Mouse (Mus musculus) liver, embryonic 12.5 days (tissue): ENCODE measurements around the gene Wwox. TPM values are rescaled to one million over a fixed set of nuclear protein-coding genes. Genes with fewer than 3 reads are reported as not detected.

Experiments used
- ATAC-seq: fragments of 200-750 bp; cut with Nextera tagmentation; 2 replicates; pipeline ENCODE4 v1.8.0; 2017; ENCODE audit warnings: moderate number of reproducible peaks, mild to moderate bottlenecking, moderate library complexity
- H3K27ac ChIP-seq: fragments of 300-500 bp; sonication (generic); 2 replicates; pipeline ENCODE4 v1.5.1; 2016; ENCODE audit warnings: mild to moderate bottlenecking
- H3K27me3 ChIP-seq: fragments of 300-500 bp; sonication (generic); replicated peaks from 2 replicates; pipeline ENCODE4 v1.6.1; 2016; ENCODE audit warnings: mild to moderate bottlenecking, moderate library complexity
- H3K36me3 ChIP-seq: fragments of 300-500 bp; sonication (generic); 2 replicates; pipeline ENCODE4 v1.6.1; 2016; ENCODE audit warnings: mild to moderate bottlenecking, moderate library complexity
- H3K4me1 ChIP-seq: fragments of 300-500 bp; sonication (generic); 2 replicates; pipeline ENCODE4 v1.6.1; 2016
- H3K4me2 ChIP-seq: fragments of 300-500 bp; sonication (generic); 2 replicates; pipeline ENCODE4 v1.6.1; 2016; ENCODE audit warnings: mild to moderate bottlenecking, moderate library complexity
- H3K4me3 ChIP-seq: fragments of 300-500 bp; sonication (generic); 2 replicates; pipeline ENCODE4 v1.5.1; 2016; ENCODE audit warnings: mild to moderate bottlenecking, moderate library complexity
- H3K9ac ChIP-seq: fragments of 300-500 bp; sonication (generic); 2 replicates; pipeline ENCODE4 v1.6.1; 2016; ENCODE audit warnings: mild to moderate bottlenecking, moderate library complexity
- H3K9me3 ChIP-seq: fragments of 300-500 bp; sonication (generic); replicated peaks from 2 replicates; pipeline ENCODE4 v1.6.1; 2016; ENCODE audit warnings: mild to moderate bottlenecking, moderate library complexity
- WGBS: fragments of 180-500 bp; shearing (Covaris S2); methylation state at CpG from one replicate; pipeline ENCODE4 v1.1.7; 2016; ENCODE audit not compliant: insufficient replicate concordance; 5-methylcytosine and 5-hydroxymethylcytosine counted together
- polyA plus RNA-seq: library from polyadenylated mRNA; unstranded; fragments of >200 nt; fragmentation: Nextera tagmentation; extraction: Ambion mirVana; gene quantifications from 2 replicates; pipeline ENCODE4 v1.2.1, GENCODE M21; 2016

Wwox gene
- polyA plus RNA-seq, 1 experiment from 2014 or later, result 5.2 TPM

DNA sequence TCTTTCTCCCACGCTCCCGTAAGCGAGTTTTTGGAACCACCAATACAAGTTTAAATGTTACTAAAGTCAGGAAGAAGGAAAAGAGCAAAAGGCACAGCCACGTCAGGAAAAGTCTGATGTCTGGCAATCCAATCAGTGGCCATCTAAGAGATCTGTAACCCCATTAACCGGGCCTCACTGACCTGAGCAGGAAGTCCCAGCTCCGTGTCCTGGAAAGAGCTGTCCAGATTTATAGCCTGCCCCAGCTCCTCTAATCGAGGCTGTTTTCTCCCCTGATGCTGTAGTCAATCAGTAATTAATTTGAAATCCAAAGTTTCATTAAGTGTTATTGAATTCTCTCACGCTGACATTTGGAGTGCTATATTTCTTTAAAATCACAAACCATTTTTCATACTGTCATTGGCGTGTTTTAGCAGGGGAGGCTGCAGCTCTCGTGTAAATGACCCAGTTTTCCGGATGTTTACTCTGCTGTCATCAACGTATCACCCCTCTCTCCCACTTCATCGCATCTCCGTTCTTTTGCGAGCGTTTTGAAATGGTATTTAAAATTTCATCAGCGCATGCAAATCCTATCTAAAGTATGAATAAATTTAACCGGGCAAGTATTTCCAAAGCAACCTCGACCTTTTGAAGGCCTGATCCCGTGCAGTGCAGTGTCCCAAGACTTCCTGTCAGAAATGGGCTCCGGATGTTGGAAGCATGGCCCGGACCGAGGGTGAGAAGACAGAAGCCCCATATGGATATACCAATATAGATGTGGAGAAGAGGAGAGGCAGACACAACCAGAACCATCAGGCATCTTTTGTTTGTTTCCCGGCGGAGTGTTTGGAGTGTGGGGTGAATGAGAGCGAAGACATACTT, 72.8 kb downstream of the Wwox start:
- no peak overlapping the region for H3K4me2 ChIP-seq
- H3K27ac ChIP-seq, result no peak overlapping the region
- no peak overlapping the region for H3K9ac ChIP-seq
- H3K9me3 ChIP-seq, result no peaks in the 10 kb centered on the region
- no peak overlapping the region for H3K4me3 ChIP-seq
- 78% methylated on average over 26 of the region's 26 CpGs for WGBS
- H3K27me3 ChIP-seq, result no peaks in the 10 kb centered on the region
- ATAC-seq, result no peak
- H3K4me1 ChIP-seq, result no peaks in the 10 kb centered on the region
- no peaks in the 10 kb centered on the region for H3K36me3 ChIP-seq

GRCm38 (mm10) chr8:114514692-114515091, 75.2 kb downstream of the Wwox start:
- H3K27ac ChIP-seq, result no peak overlapping the region
- no peak overlapping the region for H3K9ac ChIP-seq
- no peaks in the 10 kb centered on the region for H3K9me3 ChIP-seq
- H3K4me3 ChIP-seq, result no peak overlapping the region
- no peaks in the 10 kb centered on the region for H3K27me3 ChIP-seq
- no peaks in the 10 kb centered on the region for H3K4me1 ChIP-seq
- no peak overlapping the region for H3K4me2 ChIP-seq
- H3K36me3 ChIP-seq, result no peaks in the 10 kb centered on the region
- ATAC-seq, result no peak
- WGBS, result 81% methylated on average over 11 of the region's 11 CpGs

- H3K9ac ChIP-seq, result no peak overlapping the region
- no peak for ATAC-seq
- no peaks in the 10 kb centered on the region for H3K9me3 ChIP-seq
- no peaks in the 10 kb centered on the region for H3K4me1 ChIP-seq
- H3K4me2 ChIP-seq, result no peak overlapping the region
- WGBS, result 70% methylated on average over 2 of the region's 2 CpGs
- no peak overlapping the region for H3K4me3 ChIP-seq
- no peaks in the 10 kb centered on the region for H3K36me3 ChIP-seq
- H3K27ac ChIP-seq, result no peak overlapping the region
- H3K27me3 ChIP-seq, result no peaks in the 10 kb centered on the region
Observed at GRCm38 (mm10) chr8:114523061-114523460, 83.6 kb downstream of the Wwox start.

- no peak overlapping the region for H3K4me3 ChIP-seq
- WGBS, result 78% methylated on average over 15 of the region's 15 CpGs
- no peaks in the 10 kb centered on the region for H3K4me1 ChIP-seq
- no peaks in the 10 kb centered on the region for H3K9me3 ChIP-seq
- H3K4me2 ChIP-seq, result no peak overlapping the region
- ATAC-seq, result no peak
- H3K9ac ChIP-seq, result no peak overlapping the region
- H3K36me3 ChIP-seq, result no peaks in the 10 kb centered on the region
- no peaks in the 10 kb centered on the region for H3K27me3 ChIP-seq
- H3K27ac ChIP-seq, result no peak overlapping the region
Observed at GRCm38 (mm10) chr8:114526626-114527267, 87.3 kb downstream of the Wwox start.

GRCm38 (mm10) chr8:114527648-114528221, 88.3 kb downstream of the Wwox start:
- WGBS, result 75% methylated on average over 12 of the region's 12 CpGs
- no peak for ATAC-seq
- no peaks in the 10 kb centered on the region for H3K9me3 ChIP-seq

DNA sequence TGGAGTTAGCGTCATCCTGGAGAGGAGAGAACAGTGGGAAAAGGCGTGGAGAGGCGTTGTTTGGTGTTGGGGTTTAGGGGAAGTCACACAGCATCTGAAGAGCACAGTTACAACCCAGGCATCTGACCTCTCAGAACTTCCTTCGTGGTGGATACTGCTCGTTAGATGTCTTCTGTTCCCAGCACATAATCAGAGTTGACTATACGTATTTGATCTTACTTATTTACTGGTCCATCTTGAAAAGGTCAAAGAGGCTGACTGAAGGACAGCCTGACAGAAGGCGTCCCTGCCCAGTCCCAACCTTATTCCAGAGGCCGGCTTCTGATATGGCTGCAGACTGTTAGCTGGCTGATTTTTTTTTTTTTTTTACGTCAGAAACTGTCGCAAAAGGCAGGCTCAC, 90.1 kb downstream of the Wwox start:
- Histone ChIP-seq H3K9ac (no peak overlapping the region), H3K27ac (no peak overlapping the region), H3K36me3 (no peaks in the 10 kb centered on the region), H3K4me2 (no peak overlapping the region), H3K9me3 (no peaks in the 10 kb centered on the region), H3K4me1 (no peaks in the 10 kb centered on the region), H3K27me3 (no peaks in the 10 kb centered on the region), H3K4me3 (no peak overlapping the region)
- ATAC-seq, result no peak
- WGBS, result 76% methylated on average over 10 of the region's 10 CpGs

More at GRCm38 (mm10) chr8:114527648-114528221, 88.3 kb downstream of the Wwox start:
- no peak overlapping the region for H3K4me3 ChIP-seq
- H3K4me2 ChIP-seq, result no peak overlapping the region
- no peaks in the 10 kb centered on the region for H3K36me3 ChIP-seq
- H3K9ac ChIP-seq, result no peak overlapping the region
- H3K27ac ChIP-seq, result no peak overlapping the region
- H3K27me3 ChIP-seq, result no peaks in the 10 kb centered on the region
- no peaks in the 10 kb centered on the region for H3K4me1 ChIP-seq

GRCm38 (mm10) chr8:114536201-114536600, 96.7 kb downstream of the Wwox start:
- no peak overlapping the region for H3K4me2 ChIP-seq
- ATAC-seq, result no peak
- no peak overlapping the region for H3K9ac ChIP-seq
- H3K4me1 ChIP-seq, result no peaks in the 10 kb centered on the region
- H3K27me3 ChIP-seq, result no peaks in the 10 kb centered on the region
- no peaks in the 10 kb centered on the region for H3K9me3 ChIP-seq
- no peak overlapping the region for H3K27ac ChIP-seq
- no peaks in the 10 kb centered on the region for H3K36me3 ChIP-seq
- no peak overlapping the region for H3K4me3 ChIP-seq
- 64% methylated on average over 6 of the region's 6 CpGs for WGBS

- H3K4me2 ChIP-seq, result no peak overlapping the region
- no peak overlapping the region for H3K27ac ChIP-seq
- no peak overlapping the region for H3K4me3 ChIP-seq
- H3K9me3 ChIP-seq, result no peaks in the 10 kb centered on the region
- H3K36me3 ChIP-seq, result no peaks in the 10 kb centered on the region
- WGBS, result 9% methylated on average over 3 of the region's 3 CpGs
- ATAC-seq, result no peak
- no peaks in the 10 kb centered on the region for H3K27me3 ChIP-seq
- no peak overlapping the region for H3K9ac ChIP-seq
- H3K4me1 ChIP-seq, result no peaks in the 10 kb centered on the region
Observed at GRCm38 (mm10) chr8:114541132-114541531, 101.7 kb downstream of the Wwox start.

- no peak overlapping the region for H3K9ac ChIP-seq
- no peak overlapping the region for H3K27ac ChIP-seq
- no peaks in the 10 kb centered on the region for H3K36me3 ChIP-seq
- no peak overlapping the region for H3K4me3 ChIP-seq
- H3K27me3 ChIP-seq, result no peaks in the 10 kb centered on the region
- H3K4me2 ChIP-seq, result no peak overlapping the region
- no peaks in the 10 kb centered on the region for H3K4me1 ChIP-seq
- 68% methylated on average over 8 of the region's 8 CpGs for WGBS
- no peaks in the 10 kb centered on the region for H3K9me3 ChIP-seq
- ATAC-seq, result no peak
Observed at GRCm38 (mm10) chr8:114548360-114548759, 108.9 kb downstream of the Wwox start.

GRCm38 (mm10) chr8:114548837-114549236, 109.4 kb downstream of the Wwox start:
- no peaks in the 10 kb centered on the region for H3K27me3 ChIP-seq
- no peaks in the 10 kb centered on the region for H3K9me3 ChIP-seq
- no peak overlapping the region for H3K4me2 ChIP-seq
- WGBS, result 58% methylated on average over 6 of the region's 6 CpGs
- H3K4me3 ChIP-seq, result no peak overlapping the region
- no peaks in the 10 kb centered on the region for H3K4me1 ChIP-seq
- no peak overlapping the region for H3K9ac ChIP-seq
- H3K27ac ChIP-seq, result no peak overlapping the region
- H3K36me3 ChIP-seq, result no peaks in the 10 kb centered on the region
- ATAC-seq, result no peak

GRCm38 (mm10) chr8:114550029-114550428, 110.6 kb downstream of the Wwox start:
- Histone ChIP-seq H3K27ac (no peak overlapping the region), H3K9ac (no peak overlapping the region), H3K9me3 (no peaks in the 10 kb centered on the region), H3K4me2 (no peak overlapping the region), H3K36me3 (no peaks in the 10 kb centered on the region), H3K4me3 (no peak overlapping the region), H3K4me1 (no peaks in the 10 kb centered on the region), H3K27me3 (no peaks in the 10 kb centered on the region)
- 65% methylated on average over 7 of the region's 7 CpGs for WGBS
- ATAC-seq, result no peak

DNA sequence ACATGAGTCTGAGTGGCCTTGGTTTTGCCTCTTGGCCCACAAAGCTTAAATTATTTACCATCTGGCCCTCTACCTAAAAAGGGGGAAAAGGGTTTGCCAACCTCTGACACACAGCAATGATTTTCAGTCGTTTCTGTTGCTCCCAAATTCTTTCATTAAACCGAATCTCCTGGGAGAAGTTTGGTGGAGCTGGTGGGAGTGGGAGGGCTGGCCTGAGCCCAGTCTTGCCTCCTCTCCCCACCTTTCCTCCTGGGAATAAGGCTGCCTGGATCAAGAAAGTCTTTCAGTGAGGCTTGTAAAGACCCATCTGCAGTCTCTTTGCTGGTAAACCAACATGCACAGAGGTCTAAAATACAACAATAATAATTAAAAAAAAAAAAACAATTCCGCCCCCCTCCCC, 113.2 kb downstream of the Wwox start:
- WGBS, result 63% methylated on average over 3 of the region's 3 CpGs

More for the DNA sequence above, 113.2 kb downstream of the Wwox start:
- Histone ChIP-seq H3K27me3 (no peaks in the 10 kb centered on the region), H3K4me1 (no peaks in the 10 kb centered on the region), H3K9me3 (no peaks in the 10 kb centered on the region), H3K36me3 (no peaks in the 10 kb centered on the region), H3K9ac (no peak overlapping the region), H3K4me2 (no peak overlapping the region), H3K27ac (no peak overlapping the region), H3K4me3 (no peak overlapping the region)
- ATAC-seq, result no peak
